Mouse (Mus musculus): Measurements from ENCODE around the gene Arhgef10l. TPM values are rescaled to one million over a fixed set of nuclear protein-coding genes. Genes with fewer than 3 reads are reported as not detected.

Arhgef10l gene
- polyA plus RNA-seq, 2 experiments = 2.4 to 2.5 TPM

DNA sequence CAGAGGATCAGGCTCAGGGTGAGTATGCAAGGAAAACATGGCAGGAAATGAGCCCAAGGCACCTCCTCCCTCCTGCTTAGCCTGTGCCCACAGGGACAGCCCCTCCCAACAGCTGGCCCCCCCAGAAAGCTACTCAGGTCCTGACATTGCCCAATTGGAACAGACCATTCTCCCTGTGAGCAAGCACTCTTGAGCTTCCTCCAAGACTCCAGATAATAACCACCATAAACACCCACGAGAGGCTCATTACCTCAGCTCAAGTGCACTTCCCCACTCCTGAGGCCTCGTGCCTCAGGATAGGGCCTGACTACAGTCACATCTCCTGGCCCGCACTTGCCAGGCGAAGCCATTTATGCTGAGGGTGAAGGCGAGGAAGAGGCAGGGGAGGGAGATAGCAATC is 67.0 kb downstream of the Arhgef10l start:
- Histone ChIP-seq H3K4me2 (ENCODE audit: low read depth) (no peak overlapping the region), H3K36me3 (replicated peaks; ENCODE audit: control insufficient read depth, insufficient read depth, low read depth) (no peaks in the 10 kb centered on the region), H3K27me3 (ENCODE audit: control insufficient read depth, insufficient read depth, low read length) (no peaks in the 10 kb centered on the region), H3K4me1 (replicated peaks; ENCODE audit: control insufficient read depth in 2 of 2, insufficient read depth in 2 of 2, low read length in 1 of 2) (no peaks in the 10 kb centered on the region), H3K9me3 (ENCODE audit: control insufficient read depth, low read length) (no peaks in the 10 kb centered on the region), H3K27ac (no peak overlapping the region), H3K9ac (replicated peaks) (no peak overlapping the region), H3K4me3 (ENCODE audit: insufficient read depth in 1 of 2, low read depth in 2 of 2, low read length in 2 of 2) (no peak overlapping the region)
- TF ChIP-seq EP300 (IDR thresholded peaks at IDR 0.05; ENCODE audit: low read depth) = no peak
- no peak for TF ChIP-seq CTCF (IDR thresholded peaks at IDR 0.05; ENCODE audit: low read depth)
- ATAC-seq (ENCODE audit: insufficient read depth) (no peak), DNase-seq (ENCODE audit: low read depth in 3 of 3, low spot score in 3 of 3) (no peak)
- 53% methylated on average over 5 of the region's 5 CpGs for WGBS (ENCODE audit: insufficient replicate concordance)

DNA sequence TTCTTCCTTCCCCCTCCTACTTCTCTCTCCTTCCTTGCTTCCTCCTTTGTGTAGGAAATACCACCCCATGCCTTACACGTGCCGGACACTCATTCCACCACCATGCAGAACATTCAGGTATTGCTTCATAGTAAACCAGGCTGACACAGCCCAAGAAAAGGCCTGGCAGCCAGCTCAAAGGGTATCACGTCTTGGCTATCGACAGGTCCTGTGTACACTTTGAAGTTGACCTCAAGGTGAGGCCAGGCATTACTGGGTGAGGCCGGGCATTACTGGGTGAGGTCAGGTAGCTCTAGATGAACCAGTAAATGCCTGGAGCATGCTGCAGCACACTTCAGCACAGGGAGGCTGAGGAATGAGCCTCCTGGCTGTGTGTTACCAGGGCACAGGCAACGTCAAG is 67.9 kb downstream of the Arhgef10l start:
- no peak overlapping the region for H3K4me2 ChIP-seq (ENCODE audit: low read depth)
- DNase-seq (ENCODE audit: low read depth in 3 of 3, low spot score in 3 of 3) (no peak), ATAC-seq (ENCODE audit: insufficient read depth) (no peak)
- TF ChIP-seq EP300 (IDR thresholded peaks at IDR 0.05; ENCODE audit: low read depth) = no peak
- no peak for TF ChIP-seq CTCF (IDR thresholded peaks at IDR 0.05; ENCODE audit: low read depth)
- no peak overlapping the region for H3K27ac ChIP-seq
- H3K4me1 ChIP-seq (replicated peaks; ENCODE audit: control insufficient read depth in 2 of 2, insufficient read depth in 2 of 2, low read length in 1 of 2) = no peaks in the 10 kb centered on the region
- H3K27me3 ChIP-seq (ENCODE audit: control insufficient read depth, insufficient read depth, low read length) = no peaks in the 10 kb centered on the region
- 73% methylated on average over 6 of the region's 6 CpGs for WGBS (ENCODE audit: insufficient replicate concordance)
- H3K4me3 ChIP-seq (ENCODE audit: insufficient read depth in 1 of 2, low read depth in 2 of 2, low read length in 2 of 2) = no peak overlapping the region
- no peaks in the 10 kb centered on the region for H3K9me3 ChIP-seq (ENCODE audit: control insufficient read depth, low read length)
- no peaks in the 10 kb centered on the region for H3K36me3 ChIP-seq (replicated peaks; ENCODE audit: control insufficient read depth, insufficient read depth, low read depth)
- no peak overlapping the region for H3K9ac ChIP-seq (replicated peaks)

DNA sequence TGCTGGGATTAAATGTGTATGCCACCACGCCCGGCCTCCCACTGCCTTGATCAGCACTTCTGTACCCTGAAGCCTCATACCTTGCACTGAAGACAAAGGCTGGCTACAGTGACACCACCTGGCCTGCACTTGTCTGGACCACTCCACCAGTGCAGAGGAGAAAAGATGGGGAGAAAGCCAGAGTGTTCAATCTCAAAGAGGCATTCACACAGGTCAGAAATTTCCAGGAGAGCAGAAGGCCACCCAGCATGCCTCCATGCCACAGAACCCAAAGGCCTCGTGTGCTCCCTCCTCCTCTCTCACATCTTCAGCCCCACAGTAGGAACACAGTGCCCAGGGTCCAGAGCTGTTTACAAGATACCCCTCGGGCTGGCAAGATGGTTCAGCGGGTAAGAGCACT is 68.4 kb downstream of the Arhgef10l start:
- H3K4me3 ChIP-seq (ENCODE audit: insufficient read depth in 1 of 2, low read depth in 2 of 2, low read length in 2 of 2) = no peak overlapping the region
- 71% methylated on average over 5 of the region's 5 CpGs for WGBS (ENCODE audit: insufficient replicate concordance)
- H3K36me3 ChIP-seq (replicated peaks; ENCODE audit: control insufficient read depth, insufficient read depth, low read depth) = no peaks in the 10 kb centered on the region
- H3K9me3 ChIP-seq (ENCODE audit: control insufficient read depth, low read length) = no peaks in the 10 kb centered on the region
- no peak overlapping the region for H3K4me2 ChIP-seq (ENCODE audit: low read depth)
- ATAC-seq (ENCODE audit: insufficient read depth) (no peak), DNase-seq (ENCODE audit: low read depth in 3 of 3, low spot score in 3 of 3) (no peak)
- no peaks in the 10 kb centered on the region for H3K4me1 ChIP-seq (replicated peaks; ENCODE audit: control insufficient read depth in 2 of 2, insufficient read depth in 2 of 2, low read length in 1 of 2)
- H3K9ac ChIP-seq (replicated peaks) = no peak overlapping the region
- TF ChIP-seq EP300 (IDR thresholded peaks at IDR 0.05; ENCODE audit: low read depth) (no peak), CTCF (IDR thresholded peaks at IDR 0.05; ENCODE audit: low read depth) (no peak)
- H3K27me3 ChIP-seq (ENCODE audit: control insufficient read depth, insufficient read depth, low read length) = no peaks in the 10 kb centered on the region
- no peak overlapping the region for H3K27ac ChIP-seq

DNA sequence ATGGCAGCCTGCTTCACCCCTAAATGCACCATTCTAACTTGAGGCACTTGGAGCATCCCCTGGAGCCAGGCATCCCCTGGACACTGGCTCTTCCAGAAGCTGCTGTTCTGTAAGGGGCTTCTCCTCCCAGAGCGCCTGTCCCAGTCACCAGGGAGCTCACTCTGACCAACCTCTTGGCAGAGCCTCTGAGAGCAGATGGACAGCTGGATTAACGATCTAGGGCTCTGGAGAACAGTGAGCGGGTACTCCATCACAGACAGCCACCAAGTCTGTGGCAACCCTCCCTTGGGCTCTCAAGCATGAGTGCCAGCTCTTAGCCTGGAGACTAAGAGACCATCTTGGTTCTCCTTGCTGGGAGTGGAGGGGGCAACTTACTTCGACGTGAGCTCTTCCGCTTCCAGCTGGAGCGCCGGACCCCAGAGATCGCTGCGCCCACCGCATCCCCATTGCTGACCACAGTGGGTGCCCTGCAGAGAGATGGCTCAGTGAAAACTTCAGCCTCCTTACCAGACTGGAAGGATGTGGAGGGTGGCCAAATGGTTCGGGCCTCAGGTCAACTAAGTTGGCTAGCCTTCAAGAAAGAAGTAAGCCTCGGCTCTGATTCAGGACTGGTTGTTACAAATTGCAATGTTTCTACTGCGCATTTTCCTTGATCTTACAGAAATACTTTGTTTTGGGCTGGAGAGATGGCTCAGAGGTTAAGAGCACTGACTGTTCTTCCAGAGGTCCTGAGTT is 71.9 kb downstream of the Arhgef10l start:
- no peaks in the 10 kb centered on the region for H3K4me1 ChIP-seq (replicated peaks; ENCODE audit: control insufficient read depth in 2 of 2, insufficient read depth in 2 of 2, low read length in 1 of 2)
- no peak for DNase-seq (ENCODE audit: low read depth in 3 of 3, low spot score in 3 of 3)
- H3K9ac ChIP-seq (replicated peaks) = no peak overlapping the region
- no peak overlapping the region for H3K4me2 ChIP-seq (ENCODE audit: low read depth)
- H3K4me3 ChIP-seq (ENCODE audit: insufficient read depth in 1 of 2, low read depth in 2 of 2, low read length in 2 of 2) = no peak overlapping the region
- WGBS (ENCODE audit: insufficient replicate concordance) = 77% methylated on average over 14 of the region's 14 CpGs
- no peak for ATAC-seq (ENCODE audit: insufficient read depth)
- H3K9me3 ChIP-seq (ENCODE audit: control insufficient read depth, low read length) = no peaks in the 10 kb centered on the region
- TF ChIP-seq EP300 (IDR thresholded peaks at IDR 0.05; ENCODE audit: low read depth) (no peak), CTCF (IDR thresholded peaks at IDR 0.05; ENCODE audit: low read depth) (no peak)
- no peaks in the 10 kb centered on the region for H3K27me3 ChIP-seq (ENCODE audit: control insufficient read depth, insufficient read depth, low read length)
- H3K27ac ChIP-seq = no peak overlapping the region
- H3K36me3 ChIP-seq (replicated peaks; ENCODE audit: control insufficient read depth, insufficient read depth, low read depth) = no peaks in the 10 kb centered on the region

DNA sequence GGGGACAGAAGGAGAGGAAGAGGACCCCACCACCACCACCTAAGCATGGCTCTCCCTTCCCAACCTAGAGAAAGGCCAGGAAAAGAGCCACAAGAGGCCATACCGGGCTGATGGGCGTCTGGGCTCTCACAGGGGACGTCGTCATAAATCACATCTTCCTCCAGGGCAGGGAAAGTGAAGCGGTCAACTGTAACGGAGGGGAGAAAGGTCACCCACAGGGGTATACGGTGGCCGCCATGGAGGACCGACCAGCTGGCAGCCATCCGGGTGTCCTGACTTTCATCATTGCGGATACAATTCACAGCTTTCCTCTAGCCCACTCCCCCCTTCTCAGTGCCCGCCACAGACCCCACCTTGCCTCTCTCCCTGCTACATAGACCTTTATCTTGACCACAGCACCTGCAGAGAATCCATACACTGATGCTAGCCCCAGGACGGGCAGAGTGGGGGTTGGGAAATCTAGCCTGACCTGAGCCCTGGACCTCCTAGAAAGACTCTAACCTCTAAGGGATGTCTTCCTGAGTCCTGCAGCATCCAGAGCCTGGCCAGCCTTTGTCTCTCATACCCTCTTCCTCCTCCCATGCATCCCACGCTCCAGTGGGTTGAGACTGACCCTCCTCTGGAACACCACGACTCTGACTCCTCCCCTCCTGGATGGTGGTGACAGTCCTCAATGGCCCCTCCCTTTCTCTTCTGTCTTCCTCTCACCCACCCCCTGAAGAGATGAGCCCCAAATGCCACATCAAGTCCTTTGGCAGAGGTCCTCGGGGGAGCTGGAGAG is 72.6 kb downstream of the Arhgef10l start:
- TF ChIP-seq CTCF (IDR thresholded peaks at IDR 0.05; ENCODE audit: low read depth) (no peak), EP300 (IDR thresholded peaks at IDR 0.05; ENCODE audit: low read depth) (no peak)
- H3K27me3 ChIP-seq (ENCODE audit: control insufficient read depth, insufficient read depth, low read length) = no peaks in the 10 kb centered on the region
- H3K4me2 ChIP-seq (ENCODE audit: low read depth) = no peak overlapping the region
- H3K9ac ChIP-seq (replicated peaks) = no peak overlapping the region
- WGBS (ENCODE audit: insufficient replicate concordance) = 62% methylated on average over 16 of the region's 16 CpGs
- no peak for ATAC-seq (ENCODE audit: insufficient read depth)
- no peaks in the 10 kb centered on the region for H3K4me1 ChIP-seq (replicated peaks; ENCODE audit: control insufficient read depth in 2 of 2, insufficient read depth in 2 of 2, low read length in 1 of 2)
- DNase-seq (ENCODE audit: low read depth in 3 of 3, low spot score in 3 of 3) = no peak
- no peaks in the 10 kb centered on the region for H3K9me3 ChIP-seq (ENCODE audit: control insufficient read depth, low read length)
- no peak overlapping the region for H3K27ac ChIP-seq
- H3K36me3 ChIP-seq (replicated peaks; ENCODE audit: control insufficient read depth, insufficient read depth, low read depth) = no peaks in the 10 kb centered on the region
- no peak overlapping the region for H3K4me3 ChIP-seq (ENCODE audit: insufficient read depth in 1 of 2, low read depth in 2 of 2, low read length in 2 of 2)

Data from liver, embryonic 14.5 days (tissue).